Mouse (Mus musculus) bone marrow, adult 2 months (tissue): Measurements from ENCODE around the gene St8sia1. TPM values are rescaled to one million over a fixed set of nuclear protein-coding genes. Genes with fewer than 3 reads are reported as not detected.

ENCODE experiments used
- H3K27ac ChIP-seq: fragments of 200-500 bp; 2 replicates; pipeline ENCODE4 v1.5.1; 2012; ENCODE audit warnings: low read depth, mild to moderate bottlenecking, control low read depth, inconsistent platforms, low read length; ENCODE audit not compliant: control insufficient read depth, poor library complexity, insufficient read depth
- H3K4me1 ChIP-seq: fragments of 200-500 bp; 2 replicates; pipeline ENCODE4 v1.6.1; 2011; ENCODE audit warnings: low read length; ENCODE audit not compliant: control insufficient read depth, insufficient read depth
- H3K4me3 ChIP-seq: fragments of 200-500 bp; replicated peaks from 2 replicates; pipeline ENCODE3; 2011; ENCODE audit warnings: mild to moderate bottlenecking, low read depth, low read length, control low read depth; ENCODE audit not compliant: control insufficient read depth
- CTCF ChIP-seq: fragments of 200-500 bp; IDR thresholded peaks from 2 replicates; pipeline ENCODE4 v1.5.1; 2011; ENCODE audit warnings: low read length, control low read depth; ENCODE audit not compliant: control insufficient read depth, insufficient read depth
- POLR2A ChIP-seq: fragments of 200-500 bp; IDR thresholded peaks from 2 replicates; pipeline ENCODE4 v1.6.1; 2011; ENCODE audit warnings: low read depth, mild to moderate bottlenecking, control low read depth, low read length, borderline replicate concordance; ENCODE audit not compliant: control insufficient read depth
- WGBS: fragments of 180-500 bp; shearing (Covaris S2); methylation state at CpG from one replicate; pipeline ENCODE4 v1.1.7; 2018; 5-methylcytosine and 5-hydroxymethylcytosine counted together
- polyA plus RNA-seq: library from polyadenylated mRNA; stranded (reverse); fragments of >200 nt; gene quantifications from 2 replicates; pipeline ENCODE4 v1.2.4, GENCODE M21; 2011; ENCODE audit warnings: low replicate concordance; ENCODE audit not compliant: missing spikeins, insufficient read depth, insufficient read length

The St8sia1 gene
- polyA plus RNA-seq, 1 experiment = 0.47 TPM

GRCm38 (mm10) chr6:142788042-142788987 is 175.9 kb downstream of the St8sia1 start:
- 79% methylated on average over 18 of the region's 18 CpGs for WGBS

GRCm38 (mm10) chr6:142786106-142786505 is 178.1 kb downstream of the St8sia1 start:
- Histone ChIP-seq H3K27ac (no peak overlapping the region), H3K4me3 (no peak overlapping the region), H3K4me1 (no peaks in the 10 kb centered on the region; the same call in 1 of the 2 replicates)
- 89% methylated on average over 21 of the region's 21 CpGs for WGBS
- TF ChIP-seq CTCF (no peak), POLR2A (no peak)

More at GRCm38 (mm10) chr6:142788042-142788987, 175.9 kb downstream of the St8sia1 start:
- Histone ChIP-seq H3K4me3 (no peak overlapping the region), H3K27ac (no peak overlapping the region), H3K4me1 (no peaks in the 10 kb centered on the region; the same call in 1 of the 2 replicates)
- TF ChIP-seq CTCF (no peak), POLR2A (no peak)

GRCm38 (mm10) chr6:142785343-142785742 is 178.9 kb downstream of the St8sia1 start:
- WGBS = 16% methylated on average over 4 of the region's 4 CpGs
- Histone ChIP-seq H3K4me3 (no peak overlapping the region), H3K27ac (no peak overlapping the region), H3K4me1 (no peaks in the 10 kb centered on the region; the same call in 1 of the 2 replicates)
- no peak for TF ChIP-seq POLR2A
- peak; percentile 30; the same call in 1 of the 2 replicates for TF ChIP-seq CTCF

GRCm38 (mm10) chr6:142781286-142781685 is 183.0 kb downstream of the St8sia1 start:
- TF ChIP-seq POLR2A = no peak
- no peak for TF ChIP-seq CTCF
- no peak overlapping the region for H3K27ac ChIP-seq
- H3K4me1 ChIP-seq = peaks cover 5% of the 10 kb centered on the region; the same call in 1 of the 2 replicates
- no peak overlapping the region for H3K4me3 ChIP-seq
- 88% methylated on average over 7 of the region's 7 CpGs for WGBS

- no peak overlapping the region for H3K4me3 ChIP-seq
- no peak overlapping the region for H3K27ac ChIP-seq
- WGBS = 82% methylated on average over 4 of the region's 4 CpGs
- H3K4me1 ChIP-seq = peaks cover 5% of the 10 kb centered on the region; the same call in 1 of the 2 replicates
- no peak for TF ChIP-seq CTCF
- no peak for TF ChIP-seq POLR2A
Observed at GRCm38 (mm10) chr6:142780574-142781033, 183.6 kb downstream of the St8sia1 start.

- H3K4me3 ChIP-seq = peak overlapping the region; percentile 34
- H3K4me1 ChIP-seq = peaks cover 5% of the 10 kb centered on the region; the same call in 1 of the 2 replicates
- TF ChIP-seq POLR2A (no peak), CTCF (no peak)
- 35% methylated on average over 14 of the region's 14 CpGs for WGBS
- H3K27ac ChIP-seq = peak overlapping the region; percentile 79
Observed at GRCm38 (mm10) chr6:142779812-142780573, 184.3 kb downstream of the St8sia1 start.

GRCm38 (mm10) chr6:142779045-142779811 is 185.0 kb downstream of the St8sia1 start:
- no peak overlapping the region for H3K4me3 ChIP-seq
- peaks cover 5% of the 10 kb centered on the region; the same call in 1 of the 2 replicates for H3K4me1 ChIP-seq
- H3K27ac ChIP-seq = peak overlapping the region; percentile 79
- TF ChIP-seq CTCF (no peak), POLR2A (no peak)
- 33% methylated on average over 11 of the region's 11 CpGs for WGBS
